Mouse (Mus musculus) thymus, postnatal 25 days (tissue): ENCODE data around the gene Epn2.

ENCODE experiments used
- DNase-seq: peaks from one replicate; pipeline ENCODE4 v3.0.0; 2022

Gene Epn2

DNA sequence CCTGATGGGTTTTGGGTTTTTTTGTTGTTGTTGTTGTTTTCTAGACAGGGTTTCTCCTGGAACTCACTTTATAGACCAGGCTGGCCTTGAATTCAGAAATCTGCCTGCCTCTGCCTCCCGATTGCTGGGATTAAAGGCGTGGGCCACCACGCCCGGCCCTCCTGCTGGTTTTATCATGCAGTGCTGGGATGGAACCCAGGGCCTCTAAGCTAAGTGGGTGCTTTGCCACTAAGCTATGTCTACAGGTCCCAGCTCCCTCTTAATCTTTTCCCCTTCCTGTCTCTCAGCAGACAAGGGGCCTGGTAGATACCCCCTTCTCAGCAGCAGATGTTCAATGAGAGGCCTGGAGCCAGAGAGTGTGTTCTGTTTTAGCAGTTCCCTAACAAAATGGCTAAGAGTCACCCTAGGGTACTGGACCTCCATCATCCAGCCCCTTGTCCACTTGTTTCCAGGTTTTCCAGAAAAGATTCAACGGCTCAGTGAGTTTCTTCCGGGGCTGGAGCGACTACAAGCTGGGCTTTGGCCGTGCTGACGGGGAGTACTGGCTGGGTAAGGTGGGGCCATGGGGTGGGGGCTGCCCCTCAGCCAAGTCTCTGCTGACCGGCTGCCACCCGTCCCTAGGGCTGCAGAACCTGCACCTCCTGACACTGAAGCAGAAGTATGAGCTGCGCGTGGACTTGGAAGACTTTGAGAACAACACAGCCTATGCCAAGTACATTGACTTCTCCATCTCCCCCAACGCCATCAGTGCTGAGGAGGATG is 92.8 kb downstream of the Epn2 start:
- no peak for DNase-seq

DNA sequence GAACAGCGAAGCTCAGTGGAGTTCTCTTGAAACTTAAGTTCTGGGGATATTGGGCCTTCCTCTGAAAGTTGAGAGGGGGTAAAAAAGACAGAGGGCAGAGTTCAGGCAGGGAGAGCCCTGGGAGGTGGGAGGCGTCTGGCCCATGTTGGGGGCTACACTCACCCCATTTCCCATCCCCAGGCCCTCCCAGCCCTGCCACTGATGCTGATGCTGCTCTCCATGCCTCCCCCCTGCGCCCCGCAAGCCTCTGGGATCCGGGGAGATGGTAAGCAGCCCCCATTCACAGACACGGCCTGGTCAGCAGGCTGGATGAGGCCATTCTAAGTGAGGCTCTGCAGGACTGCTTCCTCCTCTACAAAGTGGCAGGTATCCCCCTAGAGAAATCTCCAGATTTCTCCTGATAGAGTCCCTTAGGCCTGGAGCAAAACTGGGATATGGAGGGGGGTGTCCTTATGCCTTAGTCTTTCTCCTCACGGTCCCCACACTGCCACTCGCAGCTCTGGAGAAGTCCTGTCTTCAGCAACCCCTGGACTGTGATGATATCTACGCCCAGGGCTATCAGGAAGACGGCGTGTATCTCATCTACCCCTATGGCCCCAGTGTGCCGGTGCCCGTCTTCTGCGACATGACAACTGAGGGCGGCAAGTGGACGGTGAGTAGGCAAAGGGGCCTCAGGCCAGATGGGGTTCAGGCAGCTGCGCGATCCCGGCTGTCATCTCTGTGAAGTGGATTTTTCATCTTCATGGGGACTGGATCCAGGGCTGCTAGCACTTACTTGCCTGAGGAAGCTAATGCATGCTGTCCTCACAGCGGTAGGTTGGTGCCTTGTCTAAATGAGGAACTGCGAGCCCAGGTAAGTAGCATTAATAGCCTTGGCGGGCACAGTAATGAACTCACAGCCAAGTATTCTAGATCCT is 93.7 kb downstream of the Epn2 start:
- DNase-seq, result no peak

DNA sequence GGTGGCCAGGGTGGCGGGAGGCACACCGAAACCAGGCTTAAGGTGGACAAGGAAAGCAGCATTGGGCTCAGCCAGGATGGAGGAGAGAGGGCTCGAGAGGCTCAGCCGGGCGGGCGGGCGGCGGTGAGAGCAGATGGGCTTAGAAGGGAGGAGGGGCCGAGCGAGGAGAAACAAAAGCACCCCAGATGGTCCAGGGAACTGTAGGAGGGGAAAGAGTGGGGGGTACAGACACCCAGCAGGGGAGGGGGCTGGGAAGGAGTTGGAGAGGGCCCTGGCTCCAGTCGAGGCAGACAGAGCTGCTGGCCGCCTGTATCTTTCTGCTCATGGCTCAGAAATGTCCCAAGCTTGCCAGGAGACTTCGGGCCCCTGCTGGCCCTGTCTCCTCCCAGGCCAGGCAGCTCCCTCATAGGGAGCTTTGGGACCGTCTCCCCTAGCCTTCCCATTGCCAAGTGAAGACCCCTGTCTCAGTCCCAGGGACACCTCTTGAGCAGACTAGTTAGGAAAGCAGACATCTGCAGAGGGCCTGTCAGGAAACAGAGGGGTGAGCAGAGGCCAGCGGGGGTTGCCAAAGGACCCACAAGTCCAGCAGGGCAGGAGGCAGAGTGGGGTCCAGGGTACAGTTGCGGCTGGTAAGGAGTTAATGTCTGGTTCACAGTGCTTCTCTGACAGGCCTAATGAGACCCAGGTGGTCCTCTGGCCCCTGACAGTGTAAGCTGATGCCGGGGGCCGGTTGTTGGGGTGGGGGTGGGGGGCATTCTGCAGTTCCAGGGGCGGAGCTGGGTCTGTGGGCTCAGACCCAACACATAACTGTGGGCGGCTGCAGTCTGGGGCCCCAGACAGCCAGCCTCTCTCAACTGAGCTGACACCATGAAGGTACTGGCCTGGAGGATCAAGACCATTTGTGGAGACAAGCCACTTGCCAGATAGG is 94.6 kb downstream of the Epn2 start, which contains the start of gene Mfap4:
Gene Mfap4, plus strand, starts transcription at position 819 of the 928 bp plus-strand sequence.
- no peak for DNase-seq

DNA sequence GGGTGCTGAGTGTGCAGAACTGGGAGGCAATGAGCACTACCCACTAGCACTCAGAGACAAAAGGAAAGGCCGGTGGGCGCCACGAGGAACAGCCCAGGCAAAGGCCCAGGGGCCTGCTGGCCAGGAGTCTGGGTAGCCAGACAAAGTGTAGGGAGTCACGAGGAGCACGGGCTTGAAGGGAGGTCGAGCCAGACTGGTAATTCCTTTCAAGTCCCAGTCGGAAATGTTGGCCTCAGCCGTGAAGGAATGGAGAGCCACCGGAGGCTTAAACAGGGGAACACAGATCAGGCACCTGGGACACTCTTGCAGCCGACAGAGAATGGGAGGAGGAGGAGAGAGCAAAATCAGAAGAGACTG is 95.3 kb downstream of the Epn2 start:
- DNase-seq, result no peak

DNA sequence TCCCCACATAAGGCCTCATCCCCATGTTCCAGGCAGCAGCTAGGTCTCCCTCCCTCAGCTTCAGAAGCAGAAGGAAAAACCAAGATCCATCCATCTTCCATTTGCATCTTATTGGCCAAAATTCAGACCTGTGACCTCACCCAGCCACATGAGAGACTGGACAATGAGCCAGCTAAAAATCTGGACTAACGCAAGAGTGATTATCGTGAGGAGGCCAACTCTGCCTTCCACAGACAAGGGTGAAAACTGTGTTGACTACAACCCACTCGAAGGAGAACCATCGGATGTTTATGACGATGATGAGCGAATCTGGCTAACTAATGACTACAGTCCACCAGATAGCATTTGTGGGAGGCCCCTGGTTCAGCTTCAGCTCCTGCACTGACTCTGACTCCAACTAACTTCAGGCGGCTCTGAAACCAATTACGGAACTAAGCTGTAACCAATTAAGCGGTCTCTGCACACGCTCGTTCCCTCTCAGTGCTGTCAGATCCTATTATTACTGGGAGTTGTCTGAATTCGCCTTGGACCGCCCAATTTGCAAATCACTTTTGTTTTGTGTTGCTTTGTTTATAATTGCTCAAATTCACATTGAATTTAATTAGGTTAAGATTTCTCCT is 96.2 kb downstream of the Epn2 start:
- no peak for DNase-seq

DNA sequence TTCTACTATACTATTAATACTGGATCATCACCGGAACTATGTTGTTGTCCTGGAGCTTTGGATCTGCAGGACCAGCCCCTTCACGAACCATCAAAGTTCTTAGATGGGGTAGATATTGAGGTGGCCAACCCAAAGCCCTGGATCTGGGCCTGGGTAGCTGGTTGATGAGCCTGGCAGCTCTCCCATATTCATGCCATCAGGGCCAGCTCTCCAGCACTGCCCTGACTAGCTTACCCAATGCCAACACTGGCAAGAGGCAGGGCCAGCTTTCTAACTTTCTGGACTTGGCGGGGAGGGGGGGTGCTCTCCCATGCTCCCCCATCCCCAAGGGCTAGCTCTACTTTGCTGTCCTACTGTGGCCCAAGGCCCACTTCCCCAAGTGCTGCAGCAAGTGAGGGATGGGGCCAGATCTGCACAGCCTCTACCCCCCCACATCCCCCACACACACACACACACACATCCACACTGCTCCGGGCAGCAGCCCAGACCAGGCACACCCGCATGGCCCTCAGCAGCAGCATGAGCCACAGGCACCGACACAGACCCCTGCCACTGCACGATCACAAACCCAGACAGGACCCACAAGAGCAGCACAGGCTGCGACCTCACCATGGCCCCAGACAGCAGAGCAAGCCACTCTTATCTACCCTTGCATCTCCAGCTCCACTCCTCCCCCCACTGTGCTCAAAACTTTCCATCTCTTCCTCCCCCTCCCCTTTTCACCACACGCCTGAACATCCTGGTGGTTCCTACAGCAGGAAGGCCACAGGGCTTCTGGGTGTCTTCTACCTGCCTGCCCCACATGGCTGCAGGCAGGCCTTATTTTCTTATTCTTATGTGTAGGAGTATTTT is 98.0 kb downstream of the Epn2 start:
- DNase-seq, result peak; percentile 47

DNA sequence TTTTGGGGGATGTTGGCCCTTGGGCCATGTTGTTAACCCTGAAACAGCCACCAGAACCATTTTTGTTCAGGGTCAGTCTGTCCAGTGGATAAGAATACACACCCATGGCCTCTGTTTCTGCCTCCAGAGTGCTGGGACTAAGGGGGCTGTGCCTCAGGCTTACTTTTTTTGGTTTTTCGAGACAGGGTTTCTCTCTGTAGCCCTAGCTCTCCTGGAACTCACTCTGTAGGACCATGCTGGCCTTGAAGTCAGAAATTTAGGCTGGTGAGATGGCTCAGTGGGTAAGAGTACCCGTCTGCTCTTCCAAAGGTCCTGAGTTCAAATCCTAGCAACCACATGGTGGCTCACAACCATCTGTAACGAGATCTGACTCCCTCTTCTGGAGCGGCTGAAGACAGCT is 100.7 kb downstream of the Epn2 start:
- DNase-seq, result no peak

DNA sequence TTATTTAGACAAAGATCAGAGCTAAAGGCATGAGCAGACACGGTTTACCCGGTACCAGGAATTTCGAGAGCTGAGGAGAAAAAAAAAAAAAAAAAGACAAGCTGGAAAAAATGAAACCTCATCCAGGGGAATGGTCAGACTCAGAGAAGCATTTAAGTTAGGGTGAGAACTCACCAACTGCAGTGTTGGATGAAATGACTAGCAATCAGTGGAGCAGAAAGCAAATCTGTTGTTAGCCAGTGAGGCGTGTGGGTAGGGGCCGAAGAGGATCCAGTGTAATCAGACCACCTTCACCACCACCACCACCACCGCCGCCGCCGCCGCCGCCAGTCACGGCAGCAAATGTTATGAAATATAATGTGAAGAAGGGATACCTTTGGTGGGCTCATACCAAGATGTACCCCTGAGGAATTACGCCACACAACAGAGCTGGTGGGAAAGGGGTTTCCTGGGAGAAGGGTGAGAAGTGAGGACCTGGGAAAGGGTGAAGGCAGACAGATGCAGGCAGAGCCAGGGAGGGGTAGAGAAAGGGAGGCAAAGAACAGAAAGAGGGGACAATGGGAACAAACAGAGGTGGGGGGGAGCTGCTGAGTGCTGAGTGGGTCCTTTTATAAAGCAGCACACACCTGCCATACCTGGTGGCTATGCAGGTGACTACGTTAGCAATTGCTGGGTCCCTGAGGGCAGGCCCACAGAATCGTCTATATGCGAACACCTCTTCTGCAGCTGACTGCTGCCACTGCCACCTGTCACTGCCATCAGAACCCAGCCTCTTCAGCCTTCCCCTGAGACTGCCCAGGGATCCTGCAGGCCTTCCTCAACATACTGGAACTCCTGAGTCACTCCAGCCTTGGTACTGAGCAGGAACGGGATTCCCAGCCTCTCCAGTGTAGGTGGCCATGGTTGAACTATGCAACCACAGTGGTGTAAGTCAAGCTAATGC is 101.7 kb downstream of the Epn2 start:
- DNase-seq, result no peak

DNA sequence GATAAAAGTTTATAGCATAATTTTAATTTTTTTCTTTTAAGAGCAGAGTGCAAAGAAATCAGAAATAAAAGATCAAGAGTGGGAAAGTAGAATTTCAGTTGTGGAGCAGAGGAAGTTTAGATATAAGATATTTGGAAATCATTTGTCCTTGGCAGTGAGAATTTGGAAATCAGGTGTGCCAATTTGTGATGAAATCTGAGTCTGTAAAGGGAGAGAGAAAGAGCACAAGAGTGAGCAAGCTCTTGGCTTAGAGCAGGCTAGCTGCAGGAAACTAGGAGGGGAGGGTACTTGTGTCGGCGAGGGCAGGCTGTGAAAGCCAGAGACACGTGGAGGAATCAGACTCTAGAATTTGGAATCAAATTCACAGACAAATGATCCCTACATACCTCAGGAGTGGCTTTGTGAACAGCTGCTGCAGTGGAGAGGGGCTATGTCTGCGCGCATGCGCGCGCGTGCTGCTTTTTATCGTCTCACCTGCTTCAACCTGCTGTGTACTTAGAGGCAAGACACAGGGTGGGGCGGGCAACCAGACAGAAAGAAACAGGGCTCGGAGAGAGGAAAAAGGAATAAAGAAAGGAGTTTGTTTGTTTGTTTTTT is 102.6 kb downstream of the Epn2 start:
- DNase-seq, result no peak

DNA sequence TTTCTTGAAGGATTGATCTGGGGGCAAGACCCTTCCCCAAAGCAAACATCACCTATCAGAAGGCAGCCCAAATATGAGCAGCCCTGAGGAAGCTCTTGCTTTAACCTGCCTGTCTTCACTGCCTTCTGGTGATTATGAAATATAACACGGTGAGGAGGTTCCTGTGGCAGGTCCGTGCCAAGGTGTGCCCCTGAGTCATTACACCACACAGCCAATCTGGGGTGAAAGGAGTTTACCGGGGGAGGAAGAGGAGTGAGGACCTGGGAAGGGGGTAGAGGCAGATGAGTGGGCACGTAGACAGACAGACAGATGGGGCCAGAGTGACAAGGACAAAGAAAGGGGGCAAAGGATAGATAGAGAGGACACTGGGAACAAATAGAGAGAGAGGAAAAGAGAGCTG is 105.9 kb downstream of the Epn2 start:
- no peak for DNase-seq

DNA sequence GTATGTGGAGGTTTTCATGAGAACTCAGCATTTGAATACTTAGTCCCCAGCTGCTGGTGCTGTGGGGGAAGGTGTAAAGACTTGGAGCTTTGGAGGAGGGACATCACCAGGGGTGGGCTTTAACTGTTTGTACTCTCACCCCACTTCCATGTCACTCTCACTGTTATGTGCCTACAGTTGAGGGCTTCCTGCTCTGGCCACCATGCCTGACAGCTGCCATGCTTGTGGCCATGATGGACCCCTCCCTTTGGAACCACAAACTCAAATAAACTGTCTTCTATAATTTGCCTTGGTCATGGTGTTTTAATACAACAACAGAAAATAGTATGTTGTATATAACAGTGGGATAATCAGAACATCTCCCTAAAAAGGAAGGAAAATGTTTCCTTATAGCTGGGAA is 108.6 kb downstream of the Epn2 start:
- no peak for DNase-seq

DNA sequence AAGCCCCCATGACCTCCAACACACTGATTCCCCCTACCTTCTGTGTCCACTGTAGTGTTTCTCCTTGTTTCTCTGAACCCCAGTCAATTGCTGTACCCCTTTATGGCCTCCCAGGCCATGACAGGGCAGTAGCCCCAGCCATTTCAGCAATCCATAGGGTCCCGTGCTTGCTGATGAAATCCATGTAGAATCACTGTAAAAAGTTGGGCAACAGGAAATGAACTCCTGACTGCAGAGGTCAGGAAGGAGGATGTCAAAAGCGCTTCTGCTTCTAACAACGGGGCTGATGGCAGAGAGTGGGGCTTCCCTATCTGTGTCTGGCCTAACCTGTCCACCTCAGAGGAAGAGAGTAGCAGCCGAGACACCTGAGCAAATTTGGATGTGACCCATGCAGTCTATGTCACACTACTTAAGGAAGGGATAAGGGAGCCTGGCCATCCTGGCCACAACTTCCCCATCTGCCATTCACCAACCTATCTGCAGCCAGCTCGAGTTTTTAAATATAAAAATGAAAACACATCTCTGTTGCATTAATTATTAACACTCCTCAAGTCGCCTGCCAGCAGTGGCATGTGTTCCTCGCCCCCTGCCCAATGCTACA is 110.1 kb downstream of the Epn2 start:
- no peak for DNase-seq

DNA sequence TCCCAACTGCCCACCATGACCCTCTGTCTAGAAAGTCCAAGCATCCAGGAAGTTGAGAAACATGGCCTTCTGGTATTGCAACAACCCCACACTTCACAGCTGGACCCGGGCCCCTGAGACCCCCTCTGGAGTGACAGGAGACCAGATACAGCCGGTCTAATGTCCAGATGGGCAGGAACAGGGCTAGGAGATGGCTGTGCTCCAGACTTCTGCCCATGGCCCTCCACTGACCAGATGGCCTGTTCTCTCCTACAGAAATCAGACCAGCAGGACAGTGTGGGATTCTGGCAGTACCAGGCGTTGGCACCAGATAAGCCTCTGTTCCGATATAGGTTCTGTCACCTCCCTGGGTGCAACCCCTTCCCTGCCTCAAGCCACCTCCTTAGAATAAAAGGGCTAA is 111.0 kb downstream of the Epn2 start:
- DNase-seq, result no peak
